Mouse (Mus musculus) liver, embryonic 13.5 days (tissue): Measurements from ENCODE around the gene Fam47e. TPM values are rescaled to one million over a fixed set of nuclear protein-coding genes. Genes with fewer than 3 reads are reported as not detected.

ENCODE experiments used
- polyA plus RNA-seq: library from polyadenylated mRNA; unstranded; fragments of >200 nt; fragmentation: Nextera tagmentation; extraction: Ambion mirVana; gene quantifications from 2 replicates; pipeline ENCODE4 v1.2.1, GENCODE M21; 2015

The Fam47e gene
- polyA plus RNA-seq, 1 experiment from 2014 or later: 1.3 TPM

Other genes with a start within 250 kb of the Fam47e start
- 26.8 and 32.6 TPM in 2 replicates for gene Sdad1, start 244.6 kb upstream of the Fam47e start, polyA plus RNA-seq
- 0.05 TPM in 1 of 2 replicates, not detected in the other for gene Cxcl9, start 227.0 kb upstream of the Fam47e start, polyA plus RNA-seq
- 1.3 and 1.9 TPM in 2 replicates for gene Art3, start 223.2 kb upstream of the Fam47e start, polyA plus RNA-seq
- gene Cxcl10, start 206.2 kb upstream of the Fam47e start, polyA plus RNA-seq: 8.4 and 11.5 TPM in 2 replicates
- 39.6 and 45.0 TPM in 2 replicates for gene Nup54, start 119.8 kb upstream of the Fam47e start, polyA plus RNA-seq
- 5.1 and 5.7 TPM in 2 replicates for gene Scarb2, start 48.2 kb upstream of the Fam47e start, polyA plus RNA-seq
- gene Stbd1, start 48.0 kb downstream of the Fam47e start, polyA plus RNA-seq: 5.1 and 6.6 TPM in 2 replicates
- 0.06 and 0.13 TPM in 2 replicates for gene Ccdc158, start 120.2 kb downstream of the Fam47e start, polyA plus RNA-seq
- gene Shroom3, start 128.4 kb downstream of the Fam47e start, polyA plus RNA-seq: 0.20 TPM in 2 replicates